Mouse (Mus musculus): ENCODE results near the gene Ina.
A peak's percentile ranks its signal among the peaks of the same experiment; 100 is the strongest.
"Not testable (repeated sequence)": the region's sequence is repeated elsewhere in the genome, so short reads cannot be mapped to it uniquely, and the experiment has no call there.

Gene Ina

DNA sequence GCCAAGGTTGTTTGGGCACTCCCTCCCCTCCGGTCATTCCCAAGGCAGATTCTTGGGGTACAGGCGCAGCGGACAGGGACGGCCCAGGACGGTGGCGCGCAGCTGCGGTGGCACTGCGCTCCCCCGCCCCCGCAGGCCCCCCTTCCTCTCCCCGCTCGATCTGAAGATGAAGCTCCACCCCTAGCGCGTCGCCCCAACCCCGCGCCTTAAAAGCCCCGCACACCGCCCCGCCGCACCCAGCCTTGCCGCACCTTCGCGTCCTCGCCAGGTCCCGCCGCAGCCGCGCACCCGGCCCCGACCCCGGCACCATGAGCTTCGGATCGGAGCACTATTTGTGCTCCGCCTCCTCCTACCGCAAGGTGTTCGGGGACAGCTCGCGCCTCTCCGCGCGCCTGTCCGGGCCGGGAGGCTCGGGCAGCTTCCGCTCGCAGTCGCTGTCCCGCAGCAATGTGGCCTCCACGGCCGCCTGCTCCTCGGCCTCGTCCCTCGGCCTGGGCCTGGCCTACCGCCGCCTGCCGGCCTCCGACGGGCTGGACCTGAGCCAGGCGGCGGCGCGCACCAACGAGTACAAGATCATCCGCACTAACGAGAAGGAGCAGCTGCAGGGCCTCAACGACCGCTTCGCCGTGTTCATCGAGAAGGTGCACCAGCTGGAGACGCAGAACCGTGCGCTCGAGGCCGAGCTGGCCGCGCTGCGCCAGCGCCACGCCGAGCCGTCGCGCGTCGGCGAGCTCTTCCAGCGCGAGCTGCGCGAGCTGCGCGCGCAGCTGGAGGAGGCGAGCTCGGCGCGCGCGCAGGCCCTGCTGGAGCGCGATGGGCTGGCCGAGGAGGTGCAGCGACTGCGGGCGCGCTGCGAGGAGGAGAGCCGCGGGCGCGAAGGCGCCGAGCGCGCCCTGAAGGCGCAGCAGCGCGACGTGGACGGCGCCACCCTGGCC lies at the start of gene Ina, which contains the start of gene Nt5c2:
Gene Ina (plus strand): TSS at position 252 of the 935 bp plus-strand sequence.
Gene Nt5c2 (minus strand): TSS at position 707 of the 935 bp plus-strand sequence.
- DNase-seq (ENCODE audit: low read depth, low spot score): no peak

DNA sequence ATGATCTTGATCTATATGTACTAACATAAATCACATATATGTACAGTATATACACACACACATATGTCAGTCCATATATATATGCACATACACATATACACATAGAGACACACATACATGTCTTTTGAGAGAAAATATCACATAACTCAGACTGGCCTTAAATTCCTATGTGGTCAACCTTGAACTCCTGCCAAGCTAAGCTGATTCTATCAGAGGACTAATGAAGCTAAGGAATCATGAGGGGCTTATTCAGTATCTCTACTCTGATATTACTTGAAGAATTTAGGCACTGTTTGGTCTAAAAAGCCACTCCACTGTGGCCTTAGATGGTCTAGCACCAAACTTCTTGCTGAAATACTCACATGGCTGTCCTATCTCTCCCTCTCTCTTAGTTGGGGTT lies 49.0 kb upstream of the Ina start:
- DNase-seq (ENCODE audit: low read depth, low spot score): peak; percentile 57

DNA sequence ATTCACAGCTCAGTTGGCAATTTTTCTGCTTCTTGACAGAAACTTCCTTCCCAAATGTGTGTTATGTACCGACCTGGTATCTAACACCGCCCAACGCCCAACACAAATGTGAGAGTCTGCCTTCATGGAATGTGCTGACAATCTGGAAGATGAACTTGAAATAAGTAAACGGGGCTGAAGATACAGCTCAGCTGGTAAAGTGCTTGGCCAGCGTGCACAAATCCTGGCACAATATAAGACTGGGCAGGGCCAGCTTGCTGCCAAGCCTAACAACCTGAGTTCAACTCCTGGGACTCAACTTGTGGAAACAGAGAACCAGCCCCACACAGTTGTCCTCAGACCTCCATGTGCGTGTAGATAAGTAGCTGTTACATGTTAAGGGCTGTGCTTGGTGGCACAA lies 48.2 kb upstream of the Ina start:
- no peak for DNase-seq (ENCODE audit: low read depth, low spot score)

DNA sequence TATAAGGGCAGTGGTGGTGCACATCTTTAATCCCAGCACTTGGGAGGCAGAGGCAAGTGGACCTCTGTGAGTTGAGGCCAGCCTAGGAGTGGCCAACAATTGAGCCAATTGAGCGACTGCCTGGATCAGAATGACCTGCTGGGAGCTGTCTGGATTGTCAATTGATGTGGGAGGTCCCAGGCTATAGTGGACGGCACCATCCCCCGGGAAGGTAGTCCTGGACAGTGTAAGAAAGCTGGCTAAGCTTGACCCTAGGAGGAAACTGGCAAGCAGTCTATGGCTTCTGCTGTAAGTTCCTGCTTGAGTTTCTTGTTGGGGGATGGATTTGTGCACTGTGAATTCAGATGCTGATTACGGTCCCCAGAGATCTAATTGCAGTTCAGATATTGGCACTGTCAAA lies 46.6 kb upstream of the Ina start:
- DNase-seq (ENCODE audit: low read depth, low spot score): no peak

DNA sequence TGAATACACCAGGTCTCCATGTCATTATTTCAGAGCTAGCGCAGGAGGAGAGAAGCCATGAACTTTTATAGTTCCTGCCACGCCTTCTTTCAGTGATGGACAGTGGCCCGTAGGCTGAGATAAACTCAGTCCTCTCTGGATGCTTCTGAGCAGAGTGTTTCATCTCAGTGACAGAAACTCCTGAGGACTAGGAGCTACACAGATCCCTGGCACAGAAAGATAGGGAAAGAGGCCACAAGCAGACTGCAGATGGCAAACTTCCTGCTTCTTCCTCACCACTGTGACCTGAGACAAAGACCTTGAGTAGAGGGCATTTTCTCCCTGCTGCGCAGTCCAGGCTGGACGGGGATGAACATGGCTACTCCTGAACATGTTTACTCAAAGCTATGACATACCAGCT lies 45.7 kb upstream of the Ina start:
- DNase-seq (ENCODE audit: low read depth, low spot score): no peak

DNA sequence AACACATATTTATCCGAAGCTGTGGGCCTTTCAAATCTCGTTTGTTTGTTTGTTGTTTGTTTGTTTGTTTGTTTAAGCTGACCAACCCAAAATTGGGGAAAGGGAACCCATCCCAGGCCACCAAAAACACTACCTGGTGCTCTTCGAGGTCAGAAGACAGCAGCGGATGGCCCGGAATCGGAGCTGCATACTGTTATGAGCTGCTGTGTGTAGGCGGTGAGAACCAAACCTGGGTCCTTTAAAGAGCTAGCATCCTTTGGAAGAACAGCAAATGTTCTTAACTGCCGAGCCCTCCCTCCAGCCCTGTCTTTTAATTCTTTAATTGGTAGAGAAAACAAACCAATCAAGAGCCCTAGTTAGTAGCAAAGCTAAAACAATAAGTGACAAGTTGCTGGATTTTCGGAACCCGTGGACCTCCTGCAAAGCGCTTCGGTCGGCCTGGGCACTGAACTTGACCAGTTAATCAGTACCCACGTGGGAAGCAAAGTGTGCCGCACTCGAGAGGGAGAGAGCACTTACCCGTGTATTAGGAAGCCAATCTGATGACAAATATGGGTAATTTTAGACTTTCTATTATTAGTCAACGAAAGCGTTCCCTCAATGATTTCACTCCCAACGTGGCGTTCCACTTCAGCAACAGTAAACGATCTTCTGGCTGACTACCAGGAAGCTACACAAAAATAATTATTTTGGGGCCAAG lies 45.1 kb upstream of the Ina start:
- DNase-seq (ENCODE audit: low read depth, low spot score): no peak

DNA sequence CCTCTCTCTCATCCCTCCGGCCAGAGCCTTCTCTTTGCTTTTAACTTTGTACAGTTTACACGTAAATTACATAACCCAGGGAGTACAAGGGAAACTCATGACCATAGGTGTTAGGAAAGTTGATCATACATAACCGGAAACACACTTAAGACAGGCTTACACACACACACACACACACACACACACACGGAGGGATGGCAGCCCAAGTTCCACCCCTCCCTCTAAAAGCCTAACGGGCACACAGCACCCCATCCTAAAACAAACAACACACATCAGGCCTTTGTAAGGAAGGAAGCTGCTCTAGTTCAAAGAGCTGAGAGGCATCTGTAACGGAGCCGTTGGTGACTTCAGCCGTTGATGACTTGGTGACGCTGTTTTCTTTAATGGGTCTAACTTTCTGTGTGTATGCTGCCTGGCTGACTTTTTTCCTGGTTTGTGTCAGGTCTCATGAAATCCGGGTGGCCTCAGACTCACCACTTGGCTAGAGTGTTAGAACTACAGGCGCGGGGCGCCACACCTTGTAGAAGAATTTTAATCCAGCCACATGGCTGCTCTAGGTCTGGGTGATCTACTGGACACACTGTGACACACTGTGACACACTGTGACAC lies 44.3 kb upstream of the Ina start:
- DNase-seq (ENCODE audit: low read depth, low spot score): no peak

DNA sequence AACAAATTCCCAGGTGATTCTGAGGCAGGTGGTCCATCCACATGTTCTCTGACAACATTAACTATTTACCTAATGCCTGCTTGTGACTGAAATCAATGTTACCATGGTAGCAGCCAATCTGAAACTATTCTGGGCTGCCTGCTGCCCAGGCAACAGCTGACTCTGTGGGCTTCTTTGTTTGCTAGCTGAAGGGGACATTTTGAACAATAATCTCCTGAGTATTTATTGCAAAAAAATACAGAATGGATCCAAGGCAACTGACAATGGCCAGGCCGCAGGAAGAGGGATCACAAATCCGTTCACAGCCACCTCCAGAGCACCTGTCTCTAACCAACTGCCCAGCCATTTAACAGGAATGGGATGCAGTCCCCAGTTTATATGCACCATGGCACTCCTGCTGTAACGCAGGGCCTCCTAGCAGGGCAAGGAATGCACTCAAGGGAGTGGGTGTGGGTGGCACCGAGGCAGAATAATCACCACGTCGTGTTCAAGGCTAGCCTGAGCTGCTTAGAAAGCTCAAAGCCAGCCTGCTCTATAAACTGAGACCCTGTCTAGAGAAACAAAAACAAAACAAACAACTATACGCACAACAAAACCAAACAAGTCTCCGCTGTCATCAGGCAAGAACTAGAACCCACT lies 43.3 kb upstream of the Ina start:
- DNase-seq (ENCODE audit: low read depth, low spot score): no peak

DNA sequence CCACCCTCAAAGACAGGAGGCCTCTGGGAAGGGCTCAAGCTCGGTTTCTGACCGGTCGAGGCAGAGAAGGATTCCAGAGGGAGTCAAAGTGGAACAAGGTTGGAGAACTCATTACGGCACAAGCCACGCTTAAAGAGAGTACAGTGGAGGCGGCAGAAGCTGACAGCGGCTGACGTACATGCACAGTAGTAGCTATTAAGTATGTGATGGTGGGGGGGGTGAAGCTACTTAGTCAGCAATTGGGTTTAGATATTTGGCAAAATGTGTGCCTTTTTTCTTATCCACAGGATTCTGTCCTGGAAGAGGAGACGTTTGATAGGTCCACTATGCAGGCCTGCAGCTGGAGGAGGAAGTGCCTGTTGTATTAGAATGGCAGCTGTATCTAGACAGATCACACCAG lies 42.8 kb upstream of the Ina start:
- DNase-seq (ENCODE audit: low read depth, low spot score): no peak

DNA sequence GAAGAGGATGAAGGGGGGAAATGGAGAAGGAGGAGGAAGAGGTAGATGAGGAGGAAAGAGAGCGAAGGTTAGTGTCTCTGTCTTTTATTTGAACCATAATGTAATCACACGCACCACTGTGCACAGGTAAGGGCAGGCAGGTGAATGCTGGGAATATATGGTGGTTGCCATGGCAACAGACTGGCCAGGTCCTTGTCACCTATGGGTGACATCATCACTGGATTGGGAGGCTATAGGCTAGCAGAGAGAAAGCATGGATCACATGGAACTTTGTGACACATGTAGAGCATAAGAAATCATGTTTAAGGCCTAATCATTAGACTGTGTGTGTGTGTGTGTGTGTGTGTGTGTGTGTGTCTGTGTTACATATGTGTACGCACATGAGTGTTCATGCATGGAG lies 42.3 kb upstream of the Ina start:
- no peak for DNase-seq (ENCODE audit: low read depth, low spot score)

DNA sequence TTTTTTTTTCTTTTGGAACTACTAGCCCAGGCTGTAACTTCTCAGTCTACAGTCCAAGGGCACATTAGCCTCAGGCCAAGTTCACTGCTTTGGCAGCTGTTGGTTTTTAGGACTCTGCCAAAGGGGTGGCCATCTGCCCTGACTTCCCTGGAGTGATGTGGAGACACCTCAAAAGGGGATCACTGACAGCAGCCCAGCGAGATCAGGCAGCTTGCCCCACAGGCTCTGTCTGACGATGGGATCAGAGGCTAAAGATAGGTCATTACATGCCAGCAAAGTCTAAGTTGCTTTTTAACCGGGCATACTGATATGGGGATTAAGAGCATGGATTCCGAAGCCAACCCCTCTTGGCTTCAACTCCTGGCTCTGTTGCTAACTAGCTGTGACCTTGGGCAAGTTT lies 38.9 kb upstream of the Ina start:
- DNase-seq (ENCODE audit: low read depth, low spot score): no peak

DNA sequence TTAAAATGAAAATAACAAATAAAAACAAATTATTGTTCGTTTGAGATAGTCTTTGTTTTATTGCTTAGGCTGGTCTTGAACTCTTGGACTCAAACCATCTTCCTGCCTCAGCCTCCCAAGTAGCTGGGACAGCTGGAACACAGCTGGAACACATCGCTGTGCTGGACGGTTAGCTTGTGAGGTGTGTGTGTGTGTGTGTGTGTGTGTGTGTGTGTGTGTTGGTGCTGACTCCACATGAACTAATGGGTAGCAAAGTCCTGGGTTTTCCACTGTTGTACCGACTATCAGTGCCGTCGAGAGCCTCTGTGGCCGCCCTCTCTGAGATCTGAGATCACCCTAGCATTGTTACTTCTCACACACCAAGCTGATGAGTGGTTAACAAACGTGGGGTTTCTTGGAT lies 38.5 kb upstream of the Ina start:
- DNase-seq (ENCODE audit: low read depth, low spot score): no peak

DNA sequence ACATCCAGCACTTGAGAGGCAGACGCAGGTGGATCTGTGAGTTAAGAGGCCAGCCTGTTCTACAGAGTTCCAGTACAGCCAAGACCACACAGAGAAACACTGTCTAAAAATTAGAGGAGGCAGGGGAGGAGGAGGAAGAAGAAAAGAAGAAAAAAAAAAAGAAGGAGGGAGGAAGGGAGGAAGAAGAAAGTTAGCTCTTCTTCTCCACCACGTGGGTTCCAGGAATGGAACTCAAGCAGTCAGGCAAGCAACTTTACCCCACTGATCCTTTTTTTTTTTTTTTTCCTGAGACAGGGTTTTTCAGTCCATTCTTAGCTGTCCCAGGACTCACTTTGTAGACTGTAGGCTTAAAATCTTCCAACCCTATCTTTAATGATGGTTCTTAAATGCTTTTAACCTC lies 37.8 kb upstream of the Ina start:
- no peak for DNase-seq (ENCODE audit: low read depth, low spot score)

DNA sequence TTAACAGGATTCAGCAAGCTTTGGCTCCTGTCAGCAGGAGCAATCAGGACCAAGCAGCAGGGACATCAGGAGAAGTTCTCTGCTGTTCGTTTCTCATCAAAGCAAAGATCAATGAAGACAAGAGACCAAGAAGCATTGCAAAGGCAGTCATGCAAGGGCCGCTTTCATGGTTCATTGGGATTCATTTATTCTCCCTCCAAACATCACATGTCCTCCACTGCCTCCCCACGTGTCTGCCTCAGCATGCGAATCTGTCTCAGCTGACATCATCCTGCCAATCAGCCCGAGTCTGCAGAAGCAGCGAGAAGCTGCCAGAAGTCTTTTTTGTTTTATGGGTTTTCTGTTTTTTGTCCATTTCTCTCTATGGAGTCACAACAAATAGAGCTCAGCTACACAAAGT lies 37.0 kb upstream of the Ina start:
- DNase-seq (ENCODE audit: low read depth, low spot score): no peak

DNA sequence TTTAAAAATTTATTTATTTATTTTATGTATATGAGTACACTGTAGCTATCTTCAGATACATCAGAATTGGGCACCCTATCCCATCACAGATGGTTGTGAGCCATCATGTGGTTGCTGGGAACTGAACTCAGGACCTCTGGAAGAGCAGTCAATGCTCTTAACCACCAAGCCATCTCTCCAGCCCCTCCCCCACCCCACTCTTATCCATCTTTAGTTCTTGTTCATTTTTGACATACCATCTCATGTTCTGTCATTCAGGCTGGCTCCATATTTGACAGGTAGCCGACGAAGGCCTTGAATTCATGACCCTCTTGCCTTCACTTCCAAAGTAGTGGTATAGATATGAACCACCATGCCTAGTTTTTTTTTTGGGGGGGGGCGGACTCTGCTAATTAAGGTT lies 36.4 kb upstream of the Ina start:
- DNase-seq (ENCODE audit: low read depth, low spot score): not testable (repeated sequence)

DNA sequence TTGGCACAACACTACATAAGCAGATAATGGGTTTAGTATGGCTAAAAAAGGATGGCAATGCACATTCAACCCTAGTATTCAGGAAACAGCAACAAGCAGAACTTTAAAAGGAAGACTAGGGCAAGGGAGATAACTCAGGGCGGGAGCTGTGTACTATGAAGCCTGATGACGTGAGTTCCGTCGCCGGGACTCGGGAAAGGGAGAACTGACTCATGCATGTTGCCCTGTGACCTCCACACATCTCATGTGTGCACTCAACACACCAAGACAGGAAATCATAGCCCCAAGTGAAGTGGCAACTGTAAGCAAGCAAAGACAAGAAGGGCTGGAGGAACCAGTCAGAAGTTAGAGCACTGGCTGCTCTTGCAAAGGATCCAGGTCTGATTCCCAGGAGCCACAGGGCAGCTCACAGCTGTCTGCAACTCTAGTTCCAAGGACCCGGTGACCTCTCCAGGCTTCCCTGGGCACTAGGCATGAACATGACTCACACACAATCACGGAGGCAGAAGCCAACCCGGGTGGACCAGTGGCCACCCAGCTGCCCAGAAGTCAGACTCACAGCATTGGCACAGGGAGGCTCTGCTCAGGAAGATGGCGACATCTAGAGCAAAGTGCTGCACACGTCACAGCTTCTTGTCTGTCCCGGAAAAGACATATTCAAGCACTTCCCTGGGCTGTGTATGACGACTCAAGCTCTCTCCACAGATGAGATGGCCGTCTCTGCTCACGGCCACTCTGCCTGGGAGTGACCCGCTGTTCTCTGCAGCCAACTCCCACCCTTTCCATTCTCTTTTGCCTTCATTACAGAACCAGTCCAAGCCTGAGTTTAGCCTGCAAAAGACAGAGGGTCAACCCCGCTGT lies 35.3 kb upstream of the Ina start:
- DNase-seq (ENCODE audit: low read depth, low spot score): peak; percentile 65

DNA sequence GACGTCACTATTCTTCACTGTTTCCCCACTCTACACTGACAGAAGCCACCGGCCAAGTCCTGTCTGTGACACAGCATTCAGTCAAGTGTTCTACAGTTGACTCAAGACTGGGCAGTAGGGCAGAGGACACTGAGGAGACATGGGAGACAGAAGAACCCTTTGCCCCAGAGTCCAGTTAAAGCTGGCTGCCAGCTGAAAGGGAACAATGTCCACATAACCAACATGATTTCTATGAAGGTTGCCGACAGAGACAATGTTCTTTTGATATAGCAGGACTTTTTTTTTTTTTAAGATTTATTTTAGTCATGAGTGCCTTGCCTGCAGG lies 34.8 kb upstream of the Ina start:
- DNase-seq (ENCODE audit: low read depth, low spot score): no peak

DNA sequence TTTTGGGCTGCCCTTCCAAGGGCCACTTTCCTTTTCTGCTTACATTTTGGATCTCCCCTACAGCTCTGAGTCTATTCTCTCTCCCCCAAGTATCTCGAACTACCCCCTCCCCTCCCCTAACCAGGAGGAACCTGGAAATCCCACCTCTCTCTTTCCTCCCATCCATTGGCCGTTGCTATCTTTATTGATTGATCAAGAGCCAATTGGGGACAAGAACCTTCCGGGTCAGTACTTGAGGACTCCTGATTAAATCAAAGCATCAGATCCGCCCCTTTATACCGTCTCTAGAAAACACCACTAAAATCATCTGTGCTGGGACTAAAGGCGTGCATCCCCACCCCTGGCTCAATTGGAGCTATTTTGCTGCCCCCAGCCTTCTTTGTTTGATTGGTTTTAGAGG lies 33.0 kb upstream of the Ina start:
- DNase-seq (ENCODE audit: low read depth, low spot score): no peak

DNA sequence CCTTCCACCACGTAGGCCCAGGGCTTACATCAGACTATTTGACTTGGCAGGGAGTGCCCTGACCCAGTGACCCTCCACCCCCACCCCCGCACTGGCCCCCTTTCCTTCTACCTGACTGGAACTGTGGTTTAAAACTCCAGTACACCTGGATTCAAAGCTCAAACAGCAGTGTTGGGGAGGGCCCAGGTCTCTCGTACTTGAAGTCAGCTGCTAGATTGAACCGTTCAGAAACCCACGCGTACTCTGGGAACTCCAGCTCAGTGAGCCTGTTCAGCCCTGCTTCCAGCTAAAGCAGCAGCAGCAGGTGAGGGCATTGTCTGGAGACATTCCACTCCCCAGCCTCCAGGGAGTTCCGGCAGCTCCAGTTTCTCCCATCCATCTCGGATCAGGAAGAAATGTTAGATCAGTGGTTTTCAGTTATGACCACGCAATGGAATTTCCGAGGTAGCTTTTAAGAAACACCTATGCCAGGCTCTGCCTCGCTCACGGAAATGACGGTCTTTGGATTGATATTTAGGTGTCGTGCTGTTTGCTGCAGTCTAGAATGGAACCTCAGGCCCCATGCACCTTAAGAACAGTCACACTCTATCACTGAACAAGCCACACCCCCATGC lies 31.0 kb upstream of the Ina start:
- no peak for DNase-seq (ENCODE audit: low read depth, low spot score)

DNA sequence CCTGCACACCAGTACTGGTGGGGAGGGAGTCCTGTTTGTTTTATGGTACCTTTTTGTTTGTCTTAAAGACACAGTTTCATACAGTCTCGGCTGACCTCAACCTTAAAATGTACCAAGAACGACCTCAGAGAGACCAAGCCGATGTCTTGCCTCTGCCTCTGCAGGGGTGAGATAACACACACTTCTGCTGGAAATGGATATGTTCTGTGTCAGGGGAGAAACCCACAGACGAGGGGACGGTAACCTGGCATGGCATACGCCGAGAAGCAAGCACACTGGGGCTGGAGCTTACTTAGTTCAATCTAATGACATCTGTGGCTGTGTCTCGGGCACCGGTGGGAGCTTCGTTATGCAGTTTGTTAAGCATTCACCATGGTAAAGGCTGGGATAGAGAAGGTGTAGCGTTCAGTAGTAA lies 30.5 kb upstream of the Ina start:
- DNase-seq (ENCODE audit: low read depth, low spot score): no peak
